Mouse (Mus musculus): ENCODE data around the gene Specc1l. TPM values are rescaled to one million over a fixed set of nuclear protein-coding genes. Genes with fewer than 3 reads are reported as not detected.

Specc1l gene
- polyA plus RNA-seq, 1 experiment from 2014 or later = 24.1 TPM

DNA sequence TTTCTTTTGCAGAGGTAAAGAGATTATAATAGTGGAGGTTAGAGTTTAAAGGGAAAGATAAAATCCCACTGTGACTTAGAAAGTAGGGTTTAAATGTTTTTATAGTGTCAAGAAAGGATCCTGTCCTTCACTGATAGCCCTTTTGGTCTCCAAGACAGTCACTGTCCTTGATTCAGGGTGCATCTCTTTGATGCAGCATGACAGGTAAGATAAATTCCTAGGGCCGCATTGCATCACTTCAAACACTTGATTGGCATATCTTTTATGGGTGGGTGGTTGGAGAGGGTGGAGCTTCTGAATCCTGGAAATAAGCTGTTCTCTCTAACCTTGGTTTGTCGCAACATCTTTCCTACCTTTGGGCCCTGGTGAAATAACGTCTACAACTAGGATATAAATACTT, 15.5 kb downstream of the Specc1l start:
- ATAC-seq (replicated peaks; ENCODE audit: insufficient number of reproducible peaks, low FRiP score, low TSS enrichment, low read depth) = no peak
- Histone ChIP-seq H3K27ac (replicated peaks; ENCODE audit: low read depth, low read length) (no peak overlapping the region), H3K4me2 (ENCODE audit: low read depth, low read length) (no peak overlapping the region), H3K9ac (replicated peaks; ENCODE audit: low read length) (no peak overlapping the region), H3K9me3 (replicated peaks; ENCODE audit: control insufficient read depth, low read length) (no peaks in the 10 kb centered on the region), H3K36me3 (replicated peaks; ENCODE audit: control insufficient read depth, insufficient read depth, low read depth, low read length) (no peaks in the 10 kb centered on the region; the same call in 1 of the 2 replicates), H3K4me1 (ENCODE audit: control insufficient read depth, insufficient read depth, low read length) (no peaks in the 10 kb centered on the region), H3K4me3 (ENCODE audit: low read depth, low read length) (no peak overlapping the region), H3K27me3 (ENCODE audit: control insufficient read depth, insufficient read depth, low read length) (no peaks in the 10 kb centered on the region)
- WGBS = 90% methylated on average over 3 of the region's 3 CpGs
- DNase-seq (ENCODE audit: low spot score) = no peak

DNA sequence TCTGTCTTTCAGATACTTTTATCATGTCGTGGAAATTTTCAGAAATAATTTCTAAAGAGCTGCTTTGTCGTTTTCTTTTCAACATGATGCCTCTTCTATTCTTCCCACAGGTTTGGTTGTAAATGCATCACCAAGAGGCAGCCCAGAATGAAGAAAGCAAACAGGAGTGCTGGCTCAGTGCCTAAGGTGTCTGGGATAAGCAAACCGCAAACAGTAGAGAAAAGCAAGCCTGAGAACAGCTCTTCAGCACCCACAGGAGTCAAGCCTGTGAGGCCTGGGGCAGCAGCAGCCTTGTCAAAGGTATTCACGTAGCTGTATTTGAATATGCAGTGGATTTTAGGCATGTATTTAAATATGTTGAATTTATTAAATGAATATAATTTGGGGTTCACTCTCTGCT, 18.7 kb downstream of the Specc1l start:
- no peaks in the 10 kb centered on the region for H3K9me3 ChIP-seq (replicated peaks; ENCODE audit: control insufficient read depth, low read length)
- no peak overlapping the region for H3K27ac ChIP-seq (replicated peaks; ENCODE audit: low read depth, low read length)
- no peak overlapping the region for H3K9ac ChIP-seq (replicated peaks; ENCODE audit: low read length)
- H3K4me3 ChIP-seq (ENCODE audit: low read depth, low read length) = no peak overlapping the region
- no peaks in the 10 kb centered on the region for H3K4me1 ChIP-seq (ENCODE audit: control insufficient read depth, insufficient read depth, low read length)
- H3K4me2 ChIP-seq (ENCODE audit: low read depth, low read length) = no peak overlapping the region
- WGBS = 92% methylated on average over 4 of the region's 4 CpGs
- no peaks in the 10 kb centered on the region; the same call in 1 of the 2 replicates for H3K36me3 ChIP-seq (replicated peaks; ENCODE audit: control insufficient read depth, insufficient read depth, low read depth, low read length)
- no peak for DNase-seq (ENCODE audit: low spot score)
- H3K27me3 ChIP-seq (ENCODE audit: control insufficient read depth, insufficient read depth, low read length) = no peaks in the 10 kb centered on the region
- ATAC-seq (replicated peaks; ENCODE audit: insufficient number of reproducible peaks, low FRiP score, low TSS enrichment, low read depth) = no peak

DNA sequence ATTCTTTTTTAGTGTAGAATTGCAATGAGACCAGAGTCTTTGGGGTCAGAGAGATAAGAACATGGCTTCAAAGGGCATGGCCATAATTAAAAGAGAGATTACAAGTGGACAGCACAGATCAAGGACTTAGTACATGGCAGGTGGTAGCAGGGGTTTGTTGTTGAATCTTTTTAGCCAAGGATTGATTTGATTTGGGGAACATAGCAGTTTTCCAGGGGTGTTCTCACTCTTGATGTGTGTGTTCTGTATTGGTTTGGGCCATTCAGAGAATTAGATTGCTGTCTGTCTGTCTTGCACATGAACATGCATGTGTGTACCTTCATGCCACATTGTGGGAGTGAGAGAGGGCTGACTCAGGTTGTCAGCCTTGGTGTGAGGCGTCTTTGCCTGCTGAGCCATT, 20.0 kb downstream of the Specc1l start:
- no peak for ATAC-seq (replicated peaks; ENCODE audit: insufficient number of reproducible peaks, low FRiP score, low TSS enrichment, low read depth)
- 80% methylated on average over 1 of the region's 1 CpGs for WGBS

DNA sequence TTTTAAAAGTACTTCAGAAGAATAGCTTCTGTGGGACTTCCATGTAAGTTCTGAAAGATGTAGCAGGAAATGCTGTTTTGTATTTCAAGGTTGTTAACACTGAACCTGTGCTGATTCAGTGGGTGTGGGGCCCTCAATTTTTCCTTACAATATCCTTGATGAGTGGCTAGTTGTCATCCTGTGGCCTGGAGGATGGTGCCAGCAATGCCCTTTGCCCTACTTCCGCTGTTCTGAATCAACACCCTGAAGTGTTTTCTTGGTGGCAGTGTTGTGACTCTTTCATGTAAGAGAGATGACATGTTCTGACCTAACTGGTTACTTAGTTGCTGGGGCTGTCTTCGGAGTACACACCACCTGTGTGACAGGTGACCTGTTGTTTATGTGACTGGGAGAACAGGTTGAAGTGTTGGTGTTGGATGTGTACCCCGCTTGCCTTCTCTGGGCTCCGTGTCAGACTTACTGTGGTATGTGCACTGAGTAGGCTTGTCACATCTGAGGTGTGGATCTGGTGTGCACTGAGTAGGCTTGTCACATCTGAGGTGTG, 20.8 kb downstream of the Specc1l start:
- Histone ChIP-seq H3K27me3 (ENCODE audit: control insufficient read depth, insufficient read depth, low read length) (no peaks in the 10 kb centered on the region), H3K4me1 (ENCODE audit: control insufficient read depth, insufficient read depth, low read length) (no peaks in the 10 kb centered on the region), H3K4me2 (ENCODE audit: low read depth, low read length) (no peak overlapping the region), H3K9ac (replicated peaks; ENCODE audit: low read length) (no peak overlapping the region), H3K36me3 (replicated peaks; ENCODE audit: control insufficient read depth, insufficient read depth, low read depth, low read length) (no peaks in the 10 kb centered on the region; the same call in 1 of the 2 replicates), H3K4me3 (ENCODE audit: low read depth, low read length) (no peak overlapping the region), H3K9me3 (replicated peaks; ENCODE audit: control insufficient read depth, low read length) (no peaks in the 10 kb centered on the region), H3K27ac (replicated peaks; ENCODE audit: low read depth, low read length) (no peak overlapping the region)
- no peak for DNase-seq (ENCODE audit: low spot score)
- no peak for ATAC-seq (replicated peaks; ENCODE audit: insufficient number of reproducible peaks, low FRiP score, low TSS enrichment, low read depth)
- WGBS = 93% methylated on average over 4 of the region's 4 CpGs

More for the DNA sequence above, 20.0 kb downstream of the Specc1l start:
- Histone ChIP-seq H3K36me3 (replicated peaks; ENCODE audit: control insufficient read depth, insufficient read depth, low read depth, low read length) (no peaks in the 10 kb centered on the region; the same call in 1 of the 2 replicates), H3K4me3 (ENCODE audit: low read depth, low read length) (no peak overlapping the region), H3K9me3 (replicated peaks; ENCODE audit: control insufficient read depth, low read length) (no peaks in the 10 kb centered on the region), H3K27ac (replicated peaks; ENCODE audit: low read depth, low read length) (no peak overlapping the region), H3K4me1 (ENCODE audit: control insufficient read depth, insufficient read depth, low read length) (no peaks in the 10 kb centered on the region), H3K9ac (replicated peaks; ENCODE audit: low read length) (no peak overlapping the region), H3K27me3 (ENCODE audit: control insufficient read depth, insufficient read depth, low read length) (no peaks in the 10 kb centered on the region), H3K4me2 (ENCODE audit: low read depth, low read length) (no peak overlapping the region)
- no peak for DNase-seq (ENCODE audit: low spot score)

DNA sequence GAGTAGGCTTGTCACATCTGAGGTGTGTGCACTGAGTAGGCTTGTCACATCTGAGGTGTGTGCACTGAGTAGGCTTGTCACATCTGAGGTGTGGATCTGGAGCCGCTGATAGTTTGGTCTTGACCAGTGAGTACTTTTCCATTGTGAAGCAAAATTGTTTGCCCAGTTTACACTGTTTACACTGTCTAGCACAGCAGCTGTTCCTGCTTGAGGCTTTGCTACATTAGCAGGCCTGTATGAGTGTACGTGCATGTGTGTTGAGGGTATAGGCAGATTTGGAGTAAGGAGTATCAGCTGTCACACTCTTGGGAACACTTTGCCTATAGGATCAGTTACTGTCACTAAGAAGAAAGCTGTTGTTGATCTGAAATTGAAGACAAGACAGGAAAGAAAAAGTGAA, 21.6 kb downstream of the Specc1l start:
- 0 out of 2 replicates have a peak, but pooled peaks have one; percentile 62 for ATAC-seq (replicated peaks; ENCODE audit: insufficient number of reproducible peaks, low FRiP score, low TSS enrichment, low read depth)
- H3K9me3 ChIP-seq (replicated peaks; ENCODE audit: control insufficient read depth, low read length) = no peaks in the 10 kb centered on the region
- H3K27ac ChIP-seq (replicated peaks; ENCODE audit: low read depth, low read length) = no peak overlapping the region
- 75% methylated on average over 2 of the region's 2 CpGs for WGBS
- H3K4me2 ChIP-seq (ENCODE audit: low read depth, low read length) = no peak overlapping the region
- no peak overlapping the region for H3K4me3 ChIP-seq (ENCODE audit: low read depth, low read length)
- no peaks in the 10 kb centered on the region; the same call in 1 of the 2 replicates for H3K36me3 ChIP-seq (replicated peaks; ENCODE audit: control insufficient read depth, insufficient read depth, low read depth, low read length)
- H3K27me3 ChIP-seq (ENCODE audit: control insufficient read depth, insufficient read depth, low read length) = no peaks in the 10 kb centered on the region
- H3K4me1 ChIP-seq (ENCODE audit: control insufficient read depth, insufficient read depth, low read length) = no peaks in the 10 kb centered on the region
- DNase-seq (ENCODE audit: low spot score) = peak; percentile 33
- no peak overlapping the region for H3K9ac ChIP-seq (replicated peaks; ENCODE audit: low read length)

DNA sequence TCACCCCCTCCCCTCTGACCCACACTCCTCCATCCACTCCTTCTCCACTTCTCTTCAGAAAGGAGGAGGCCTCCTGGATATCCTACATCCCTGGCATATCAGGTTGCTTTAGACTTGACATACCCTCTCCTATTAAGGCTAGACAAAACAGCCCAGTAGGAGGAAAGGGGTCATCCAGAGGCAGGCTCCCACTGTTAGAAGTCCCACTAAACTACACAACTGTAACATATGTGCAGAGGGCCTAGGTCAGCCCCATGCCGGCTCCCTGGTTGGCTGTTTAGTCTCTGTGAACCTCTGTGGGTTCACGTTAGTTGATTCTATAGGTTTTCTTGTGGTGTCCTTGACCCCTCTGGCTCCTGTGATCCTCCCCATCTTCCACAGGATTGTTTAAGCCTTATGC, 23.9 kb downstream of the Specc1l start:
- Histone ChIP-seq H3K9ac (replicated peaks; ENCODE audit: low read length) (no peak overlapping the region), H3K27ac (replicated peaks; ENCODE audit: low read depth, low read length) (no peak overlapping the region), H3K4me2 (ENCODE audit: low read depth, low read length) (no peak overlapping the region), H3K36me3 (replicated peaks; ENCODE audit: control insufficient read depth, insufficient read depth, low read depth, low read length) (no peaks in the 10 kb centered on the region; the same call in 1 of the 2 replicates), H3K4me1 (ENCODE audit: control insufficient read depth, insufficient read depth, low read length) (no peaks in the 10 kb centered on the region), H3K9me3 (replicated peaks; ENCODE audit: control insufficient read depth, low read length) (no peaks in the 10 kb centered on the region), H3K27me3 (ENCODE audit: control insufficient read depth, insufficient read depth, low read length) (no peaks in the 10 kb centered on the region), H3K4me3 (ENCODE audit: low read depth, low read length) (no peak overlapping the region)
- ATAC-seq (replicated peaks; ENCODE audit: insufficient number of reproducible peaks, low FRiP score, low TSS enrichment, low read depth) = no peak
- 73% methylated on average over 2 of the region's 2 CpGs for WGBS
- DNase-seq (ENCODE audit: low spot score) = no peak

DNA sequence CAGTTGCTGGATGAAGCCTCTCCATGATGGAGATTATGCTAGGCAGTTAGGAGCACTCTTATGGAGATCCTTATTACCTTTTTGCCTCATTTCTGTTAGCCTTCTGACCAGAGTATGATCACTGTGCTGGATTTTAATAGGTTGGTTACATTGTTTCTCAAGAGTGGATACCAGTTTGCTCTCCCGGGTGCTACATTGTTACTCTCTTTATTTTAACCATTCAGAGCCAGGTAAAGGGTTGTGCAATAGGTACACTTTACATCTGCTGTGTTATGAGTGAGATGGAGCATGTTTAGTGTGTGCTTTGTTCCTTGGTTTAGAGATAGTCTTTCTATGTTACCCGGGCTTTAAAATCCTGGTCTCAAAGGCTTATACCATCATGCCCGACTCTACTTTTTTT, 24.3 kb downstream of the Specc1l start:
- ATAC-seq (replicated peaks; ENCODE audit: insufficient number of reproducible peaks, low FRiP score, low TSS enrichment, low read depth) (no peak), DNase-seq (ENCODE audit: low spot score) (no peak)
- WGBS = 95% methylated on average over 3 of the region's 3 CpGs

DNA sequence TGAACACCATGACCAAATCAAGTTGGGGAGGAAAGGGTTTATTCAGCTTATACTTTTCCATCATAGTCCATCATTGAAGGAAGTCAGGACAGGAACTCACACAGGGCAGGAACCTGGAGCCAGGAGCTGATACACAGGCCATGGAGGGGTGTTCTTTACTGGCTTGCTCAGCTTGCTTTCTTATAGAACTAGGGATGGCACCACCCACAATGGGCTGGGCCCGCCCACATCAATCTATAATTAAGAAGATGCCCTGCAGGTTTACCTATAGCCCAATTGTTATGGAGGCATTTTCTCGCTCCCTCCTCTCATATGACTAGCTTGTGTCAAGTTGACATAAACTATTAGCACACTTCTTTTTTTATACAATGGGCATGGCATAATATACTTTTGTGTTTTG, 25.3 kb downstream of the Specc1l start:
- DNase-seq (ENCODE audit: low spot score) (no peak), ATAC-seq (replicated peaks; ENCODE audit: insufficient number of reproducible peaks, low FRiP score, low TSS enrichment, low read depth) (no peak)
- H3K9ac ChIP-seq (replicated peaks; ENCODE audit: low read length) = no peak overlapping the region
- no peak overlapping the region for H3K27ac ChIP-seq (replicated peaks; ENCODE audit: low read depth, low read length)
- H3K4me2 ChIP-seq (ENCODE audit: low read depth, low read length) = no peak overlapping the region
- H3K4me3 ChIP-seq (ENCODE audit: low read depth, low read length) = no peak overlapping the region
- H3K4me1 ChIP-seq (ENCODE audit: control insufficient read depth, insufficient read depth, low read length) = no peaks in the 10 kb centered on the region
- no peaks in the 10 kb centered on the region for H3K27me3 ChIP-seq (ENCODE audit: control insufficient read depth, insufficient read depth, low read length)
- no peaks in the 10 kb centered on the region; the same call in 1 of the 2 replicates for H3K36me3 ChIP-seq (replicated peaks; ENCODE audit: control insufficient read depth, insufficient read depth, low read depth, low read length)
- 90% methylated on average over 2 of the region's 2 CpGs for whole genome bisulfite sequencing
- H3K9me3 ChIP-seq (replicated peaks; ENCODE audit: control insufficient read depth, low read length) = no peaks in the 10 kb centered on the region

More for the DNA sequence above, 24.3 kb downstream of the Specc1l start:
- Histone ChIP-seq H3K4me2 (ENCODE audit: low read depth, low read length) (no peak overlapping the region), H3K9me3 (replicated peaks; ENCODE audit: control insufficient read depth, low read length) (no peaks in the 10 kb centered on the region), H3K4me1 (ENCODE audit: control insufficient read depth, insufficient read depth, low read length) (no peaks in the 10 kb centered on the region), H3K4me3 (ENCODE audit: low read depth, low read length) (no peak overlapping the region), H3K27ac (replicated peaks; ENCODE audit: low read depth, low read length) (no peak overlapping the region), H3K36me3 (replicated peaks; ENCODE audit: control insufficient read depth, insufficient read depth, low read depth, low read length) (no peaks in the 10 kb centered on the region; the same call in 1 of the 2 replicates), H3K9ac (replicated peaks; ENCODE audit: low read length) (no peak overlapping the region), H3K27me3 (ENCODE audit: control insufficient read depth, insufficient read depth, low read length) (no peaks in the 10 kb centered on the region)
